Mouse (Mus musculus): ENCODE measurements around the gene Pam.

GRCm38 (mm10) chr1:98055591-98055990 is 39.9 kb downstream of the Pam start:
- TF ChIP-seq CTCF (conservative IDR thresholded peaks at IDR 0.05; ENCODE audit: low read length) = no peak
- no peak for TF ChIP-seq POU5F1 (IDR thresholded peaks at IDR 0.05; ENCODE audit: borderline replicate concordance, low read length)
- no peak for TF ChIP-seq NANOG (IDR thresholded peaks at IDR 0.05; ENCODE audit: borderline replicate concordance, low read length)

All from E14TG2a.4 (cell line).